Mouse (Mus musculus): ENCODE measurements at regions not wholly inside any gene's neighbourhood (a gene's known extent, or its start where the extent isn't known, plus 50 kb on each side); places are given as distances from the start of the nearest gene placed in this dataset. TPM values are rescaled to one million over a fixed set of nuclear protein-coding genes. Genes with fewer than 3 reads are reported as not detected.

GRCm38 (mm10) chr11:21016791-21017329, 74.2 kb upstream of the Peli1 start:
- intact Hi-C loops (cut with DNase I), result no loop called here
- DNase-seq (ENCODE audit: extremely low spot score in 1 of 2, low spot score in 2 of 2), result no peak

DNA sequence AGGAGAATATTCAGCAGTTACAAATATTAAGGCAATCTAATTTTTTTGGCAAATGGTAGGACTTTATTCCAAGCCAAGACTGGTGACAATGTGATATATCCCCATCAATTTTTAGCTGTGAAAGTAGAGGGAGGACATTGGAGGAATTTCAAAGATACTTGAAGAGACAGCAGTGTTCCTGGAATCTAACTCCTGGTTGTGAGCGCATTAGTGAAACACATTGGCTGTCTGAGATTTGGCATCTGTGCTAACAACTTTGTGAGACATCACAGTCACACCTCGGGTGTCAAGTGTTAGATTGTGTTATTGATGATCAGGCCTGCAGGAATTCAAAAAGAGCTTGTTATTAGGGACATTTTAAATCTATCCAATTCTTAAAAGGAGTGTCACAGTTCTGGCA, 71.3 kb upstream of the Peli1 start:
- DNase-seq (ENCODE audit: extremely low spot score in 1 of 2, low spot score in 2 of 2), result no peak
- intact Hi-C loops (cut with DNase I), result no loop called here

DNA sequence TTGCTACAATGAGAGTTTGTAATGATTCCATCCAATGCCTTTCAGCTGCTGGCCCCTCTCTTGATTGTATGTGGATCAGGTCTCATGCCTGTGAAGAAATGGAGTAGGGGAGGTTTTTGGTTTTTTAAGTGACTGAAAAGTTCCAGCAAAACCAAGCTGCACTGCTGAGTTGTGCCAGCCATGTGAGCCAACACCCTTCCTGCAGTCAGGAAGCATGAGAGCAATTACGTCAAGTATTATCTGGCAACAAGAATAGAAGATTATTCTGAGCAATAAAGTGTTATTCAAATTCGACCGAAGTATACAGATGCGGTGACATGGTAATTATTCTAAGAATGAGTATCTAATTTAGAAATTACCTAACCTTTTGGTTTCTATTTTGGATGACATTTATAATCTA, 67.0 kb upstream of the Peli1 start:
- intact Hi-C loops (cut with DNase I), result no loop called here

GRCm38 (mm10) chr11:21024521-21024920, 66.6 kb upstream of the Peli1 start:
- intact Hi-C loops (cut with DNase I), result no loop called here
- DNase-seq (ENCODE audit: extremely low spot score in 1 of 2, low spot score in 2 of 2), result no peak

More for the DNA sequence above, 67.0 kb upstream of the Peli1 start:
- no peak for DNase-seq (ENCODE audit: extremely low spot score in 1 of 2, low spot score in 2 of 2)

- DNase-seq (ENCODE audit: extremely low spot score in 1 of 2, low spot score in 2 of 2), result no peak
- intact Hi-C loops (cut with DNase I), result no loop called here
These were observed 63.8 kb upstream of the Peli1 start for GRCm38 (mm10) chr11:21027299-21027698.

DNA sequence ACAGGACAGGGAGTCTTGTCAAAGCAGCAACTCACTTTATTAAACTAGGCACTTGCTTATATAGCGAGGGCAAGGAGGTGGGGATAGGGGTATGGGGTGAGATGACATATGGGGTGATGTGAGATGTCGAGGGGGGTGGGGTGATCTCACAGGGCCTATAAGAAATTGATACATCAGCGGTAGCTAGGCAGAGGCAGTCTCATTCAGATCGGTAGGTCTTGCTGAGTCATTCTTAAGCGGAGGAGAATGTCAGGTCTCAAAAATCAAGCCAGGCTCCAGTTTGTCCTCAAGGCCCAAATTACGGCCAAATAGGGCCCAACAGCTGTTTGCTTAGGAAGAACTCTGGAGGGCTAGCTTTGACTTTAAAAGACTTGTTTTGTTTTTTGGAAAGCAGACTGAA, 60.7 kb upstream of the Peli1 start:
- intact Hi-C loops (cut with DNase I), result no loop called here

GRCm38 (mm10) chr11:21031816-21032215, 59.3 kb upstream of the Peli1 start:
- no peak for DNase-seq (ENCODE audit: extremely low spot score in 1 of 2, low spot score in 2 of 2)
- intact Hi-C loops (cut with DNase I), result no loop called here

More for the DNA sequence above, 60.7 kb upstream of the Peli1 start:
- no peak for DNase-seq (ENCODE audit: extremely low spot score in 1 of 2, low spot score in 2 of 2)

DNA sequence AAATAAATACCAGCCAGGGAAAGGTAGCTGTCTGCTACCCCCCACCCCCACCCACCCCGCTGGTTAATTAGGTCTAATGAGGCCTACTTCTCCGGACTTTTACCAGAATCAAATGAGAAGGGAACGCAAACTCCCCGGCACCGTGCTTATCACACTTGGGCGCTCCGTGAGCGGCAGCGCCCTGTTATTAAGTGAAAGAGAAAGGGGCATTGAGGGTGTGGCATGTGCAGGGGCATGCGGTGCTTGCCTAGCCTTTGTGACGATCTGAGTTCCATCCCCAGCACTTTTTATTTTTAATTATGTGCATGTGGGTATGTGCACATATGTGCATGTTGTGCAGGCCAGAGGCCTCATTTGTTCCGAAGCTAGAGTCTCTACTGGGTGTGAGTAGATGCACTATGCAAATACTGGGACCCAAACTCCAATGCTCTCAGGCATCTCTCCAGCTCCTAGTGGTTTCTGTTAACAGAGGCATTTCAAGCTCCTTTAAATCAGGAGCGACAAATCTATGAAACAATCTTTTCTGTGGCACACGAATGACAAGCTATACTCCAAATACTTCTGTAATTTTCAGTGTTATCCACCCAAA, 57.8 kb upstream of the Peli1 start:
- intact Hi-C loops (cut with DNase I), result no loop called here
- DNase-seq (ENCODE audit: extremely low spot score in 1 of 2, low spot score in 2 of 2), result no peak

DNA sequence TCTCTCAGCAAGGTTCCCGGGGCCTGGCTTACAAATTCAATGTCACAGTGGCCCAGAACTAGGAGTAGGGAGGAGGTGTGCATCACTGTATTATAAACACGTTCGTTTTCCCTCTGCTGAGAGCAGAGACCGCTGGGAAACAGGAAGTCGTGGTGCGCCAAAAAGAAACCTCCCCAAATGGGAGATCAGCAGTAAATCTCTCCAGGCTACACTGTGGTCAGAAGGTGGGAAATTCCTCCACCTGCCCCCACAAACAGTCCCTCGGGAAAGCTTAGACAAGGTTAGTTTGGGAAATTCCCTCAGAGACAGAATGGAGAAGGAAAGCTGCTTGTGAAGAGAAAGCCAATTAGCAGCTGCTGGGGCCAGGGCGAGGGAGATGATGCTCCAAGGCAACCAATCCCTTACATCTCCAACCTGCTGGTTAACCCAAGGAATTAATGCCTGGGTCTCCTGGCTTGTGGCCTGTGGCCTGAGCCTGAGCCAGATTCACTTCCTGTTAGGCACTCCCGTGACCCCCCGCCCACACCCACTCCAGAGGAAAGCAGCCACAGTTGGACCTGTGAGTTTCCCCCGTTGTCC, 57.2 kb upstream of the Peli1 start:
- intact Hi-C loops (cut with DNase I), result no loop called here
- DNase-seq (ENCODE audit: extremely low spot score in 1 of 2, low spot score in 2 of 2), result peak in 1 of 2 experiments; percentile 74

DNA sequence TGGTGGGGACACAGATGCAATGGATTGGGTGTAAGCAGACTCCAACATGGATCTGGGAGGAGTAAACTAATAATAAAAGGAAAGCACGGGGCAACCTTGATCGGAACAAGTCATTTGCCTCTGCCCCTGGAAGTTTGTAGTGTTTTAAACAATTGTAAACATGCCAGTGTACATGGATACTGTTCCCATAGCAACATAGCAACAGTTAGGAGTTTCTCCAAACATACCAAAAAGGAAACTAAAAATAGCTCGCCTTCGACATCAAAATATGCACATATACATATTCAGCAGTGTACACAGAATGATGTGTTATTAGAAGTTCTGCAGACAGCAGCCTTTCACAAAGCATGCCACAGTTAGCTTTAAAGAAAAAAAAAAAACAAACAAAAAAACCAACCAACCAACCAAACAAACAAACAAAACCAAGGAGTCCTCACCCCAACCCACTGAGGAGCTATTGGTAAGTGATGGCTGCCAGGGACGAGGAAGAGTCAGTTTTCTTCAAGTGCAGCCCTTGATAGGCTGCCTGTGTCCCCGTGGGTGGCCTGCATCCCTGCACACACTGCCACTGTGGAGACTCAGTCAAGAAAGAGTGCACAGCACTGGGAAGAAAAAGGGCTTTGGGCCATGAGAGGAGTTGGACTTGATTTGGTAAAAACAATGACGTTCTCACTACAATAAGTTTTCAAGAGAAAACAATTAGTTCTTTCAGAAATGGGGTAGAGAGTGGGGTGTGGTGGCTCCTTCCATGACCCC, 54.8 kb upstream of the Peli1 start:
- intact Hi-C loops (cut with DNase I), result no loop called here
- no peak for DNase-seq (ENCODE audit: extremely low spot score in 1 of 2, low spot score in 2 of 2)

GRCm38 (mm10) chr11:21037267-21037906, 53.7 kb upstream of the Peli1 start:
- DNase-seq (ENCODE audit: extremely low spot score in 1 of 2, low spot score in 2 of 2), result no peak
- intact Hi-C loops (cut with DNase I), result no loop called here

GRCm38 (mm10) chr11:21041201-21041600, 49.9 kb upstream of the Peli1 start:
- intact Hi-C loops (cut with DNase I), result no loop called here
- no peak for DNase-seq (ENCODE audit: extremely low spot score in 1 of 2, low spot score in 2 of 2)

Small RNA genes lying in the stretch of these regions (microRNA-seq; reads per million reads assigned to microRNA genes)
- not detected for gene Gm23681
